Mouse (Mus musculus) forebrain, embryonic 16.5 days (tissue): Measurements from ENCODE around the gene Degs1. TPM values are rescaled to one million over a fixed set of nuclear protein-coding genes. Genes with fewer than 3 reads are reported as not detected.

ENCODE experiments used
- ATAC-seq: fragments of 200-750 bp; cut with Nextera tagmentation; 2 replicates; pipeline ENCODE4 v1.8.0; 2017; ENCODE audit warnings: mild to moderate bottlenecking, moderate library complexity
- H3K27ac ChIP-seq: fragments of 300-500 bp; sonication (generic); 2 replicates; pipeline ENCODE4 v1.5.1; 2014; ENCODE audit warnings: low read length, control low read depth
- H3K27me3 ChIP-seq: fragments of 300-500 bp; sonication (generic); replicated peaks from 2 replicates; pipeline ENCODE4 v1.6.1; 2014; ENCODE audit warnings: low read length; ENCODE audit not compliant: control insufficient read depth, insufficient read depth
- H3K36me3 ChIP-seq: fragments of 300-500 bp; sonication (generic); 2 replicates; pipeline ENCODE4 v1.6.1; 2014; ENCODE audit not compliant: control insufficient read depth, insufficient read depth
- H3K4me1 ChIP-seq: fragments of 300-500 bp; sonication (generic); replicated peaks from 2 replicates; pipeline ENCODE4 v1.6.1; 2014; ENCODE audit warnings: low read length; ENCODE audit not compliant: control insufficient read depth, insufficient read depth
- H3K4me2 ChIP-seq: fragments of 300-500 bp; sonication (generic); 2 replicates; pipeline ENCODE4 v1.6.1; 2014; ENCODE audit warnings: mild to moderate bottlenecking, low read length, control low read depth
- H3K4me3 ChIP-seq: fragments of 300-500 bp; sonication (generic); replicated peaks from 2 replicates; pipeline ENCODE4 v1.5.1; 2014; ENCODE audit warnings: mild to moderate bottlenecking, low read length, control low read depth
- H3K9ac ChIP-seq: fragments of 300-500 bp; sonication (generic); replicated peaks from 2 replicates; pipeline ENCODE4 v1.6.1; 2014; ENCODE audit warnings: low read depth, low read length, control low read depth
- H3K9me3 ChIP-seq: fragments of 300-500 bp; sonication (generic); 2 replicates; pipeline ENCODE4 v1.6.1; 2016; ENCODE audit warnings: low read length; ENCODE audit not compliant: control insufficient read depth
- WGBS: fragments of 180-500 bp; shearing (Covaris S2); extraction: QIAGEN DNeasy Blood & Tissue Kit; methylation state at CpG from one replicate; pipeline ENCODE4 v1.1.7; 2014; 5-methylcytosine and 5-hydroxymethylcytosine counted together
- polyA plus RNA-seq: library from polyadenylated mRNA; unstranded; fragments of >200 nt; fragmentation: Nextera tagmentation; extraction: Ambion mirVana; gene quantifications from 2 replicates; pipeline ENCODE4 v1.2.1, GENCODE M21; 2015

The Degs1 gene
- polyA plus RNA-seq, 1 experiment from 2014 or later, result 62.7 TPM

- no peak overlapping the region for H3K27ac ChIP-seq
- no peaks in the 10 kb centered on the region; the same call in 1 of the 2 replicates for H3K4me1 ChIP-seq
- no peak overlapping the region for H3K4me3 ChIP-seq
- ATAC-seq, result no peak
- H3K9ac ChIP-seq, result no peak overlapping the region
- H3K27me3 ChIP-seq, result no peaks in the 10 kb centered on the region
- WGBS, result 6% methylated on average over 8 of the region's 8 CpGs
- no peaks in the 10 kb centered on the region for H3K36me3 ChIP-seq
- no peak overlapping the region for H3K4me2 ChIP-seq
- H3K9me3 ChIP-seq, result no peaks in the 10 kb centered on the region
Measured at GRCm38 (mm10) chr1:182249298-182249697, 33.3 kb downstream of the Degs1 start.

DNA sequence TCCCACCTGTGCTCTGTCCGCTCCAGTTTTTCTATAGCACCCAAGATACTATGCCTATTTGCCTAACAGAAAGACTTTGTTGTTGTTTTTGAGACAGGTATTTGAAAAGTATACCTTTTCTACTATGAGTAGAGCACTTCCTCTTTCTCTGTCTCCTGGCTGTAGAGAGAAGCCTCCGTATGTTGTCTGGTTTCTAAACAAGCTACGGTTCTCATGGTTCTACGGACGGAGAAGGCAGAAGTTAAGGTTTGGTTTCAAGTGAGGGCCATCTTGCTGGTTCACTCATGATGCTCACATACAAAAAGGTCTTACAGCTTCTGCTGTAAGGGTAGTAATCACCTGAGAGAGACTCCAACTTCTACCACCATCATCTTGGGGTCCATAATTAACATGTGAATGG, 37.6 kb downstream of the Degs1 start:
- WGBS, result 91% methylated on average over 5 of the region's 5 CpGs
- no peak overlapping the region for H3K9ac ChIP-seq
- H3K27ac ChIP-seq, result no peak overlapping the region
- no peak overlapping the region for H3K4me2 ChIP-seq
- no peaks in the 10 kb centered on the region for H3K27me3 ChIP-seq
- no peaks in the 10 kb centered on the region for H3K36me3 ChIP-seq
- H3K4me3 ChIP-seq, result no peak overlapping the region
- H3K9me3 ChIP-seq, result no peaks in the 10 kb centered on the region
- no peaks in the 10 kb centered on the region; the same call in 1 of the 2 replicates for H3K4me1 ChIP-seq
- ATAC-seq, result no peak

DNA sequence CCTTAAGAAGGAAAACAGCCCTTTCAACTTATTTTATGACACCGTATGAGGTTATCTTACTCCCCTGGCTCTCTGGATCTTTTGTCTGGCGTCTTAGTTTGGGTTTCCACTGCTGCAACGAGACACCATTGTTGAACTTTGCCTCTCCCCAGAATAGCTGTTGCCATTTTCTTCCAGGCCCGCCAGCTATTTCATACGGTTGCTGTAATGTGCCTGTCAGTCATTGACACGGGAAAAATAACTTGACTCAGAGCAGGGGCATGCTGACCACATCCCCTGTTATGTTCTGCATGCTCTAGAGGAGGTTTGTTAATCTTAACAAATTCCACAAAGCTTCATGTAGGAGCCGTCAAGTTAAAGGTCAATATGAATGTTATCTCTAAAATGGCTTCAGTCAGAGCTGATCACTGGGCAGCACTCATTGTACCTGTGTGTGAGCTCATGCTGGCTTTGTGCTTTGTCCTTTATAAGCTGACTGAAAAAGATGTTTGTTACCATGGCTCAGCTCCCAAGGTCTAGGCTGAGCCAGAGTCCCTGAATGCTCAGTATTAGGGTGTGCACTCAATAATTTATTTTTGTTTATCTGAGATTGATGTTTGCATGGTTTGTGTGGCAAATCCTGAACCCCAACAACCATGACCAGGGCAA, 44.4 kb downstream of the Degs1 start:
- Histone ChIP-seq H3K36me3 (no peaks in the 10 kb centered on the region), H3K9me3 (no peaks in the 10 kb centered on the region), H3K4me3 (no peak overlapping the region), H3K27me3 (no peaks in the 10 kb centered on the region), H3K27ac (no peak overlapping the region), H3K9ac (no peak overlapping the region), H3K4me1 (no peaks in the 10 kb centered on the region), H3K4me2 (no peak overlapping the region)
- WGBS, result 45% methylated on average over 7 of the region's 7 CpGs
- ATAC-seq, result no peak

- H3K27ac ChIP-seq, result no peak overlapping the region
- H3K9me3 ChIP-seq, result no peaks in the 10 kb centered on the region
- H3K4me2 ChIP-seq, result no peak overlapping the region
- no peak overlapping the region for H3K9ac ChIP-seq
- WGBS, result 50% methylated on average over 1 of the region's 1 CpGs
- no peak overlapping the region for H3K4me3 ChIP-seq
- H3K36me3 ChIP-seq, result no peaks in the 10 kb centered on the region
- ATAC-seq, result peak; percentile 38; the same call in 1 of the 2 replicates
- H3K4me1 ChIP-seq, result no peaks in the 10 kb centered on the region
- H3K27me3 ChIP-seq, result no peaks in the 10 kb centered on the region
Measured at GRCm38 (mm10) chr1:182237386-182237785, 45.2 kb downstream of the Degs1 start.

DNA sequence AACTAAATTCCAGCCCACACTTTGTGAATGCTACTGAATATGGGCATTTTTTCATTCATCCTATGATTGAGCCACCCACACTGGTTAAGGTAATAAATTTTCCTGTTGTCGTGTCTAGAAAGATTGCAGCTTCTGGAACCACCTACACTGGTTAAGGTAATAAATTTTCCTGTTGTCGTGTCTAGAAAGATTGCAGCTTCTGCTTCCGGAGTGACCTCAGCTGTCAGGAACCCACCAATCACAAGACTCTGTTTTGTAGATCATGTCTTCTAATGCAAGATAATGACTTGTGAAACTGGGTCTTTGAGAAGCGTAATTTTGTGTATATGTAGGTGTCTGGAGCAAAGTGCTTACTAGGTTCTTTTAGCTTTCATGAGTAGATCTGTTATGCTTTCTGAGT, 47.4 kb downstream of the Degs1 start:
- no peaks in the 10 kb centered on the region for H3K27me3 ChIP-seq
- H3K9ac ChIP-seq, result no peak overlapping the region
- H3K4me2 ChIP-seq, result no peak overlapping the region
- H3K4me3 ChIP-seq, result no peak overlapping the region
- H3K36me3 ChIP-seq, result no peaks in the 10 kb centered on the region
- WGBS, result 96% methylated on average over 4 of the region's 4 CpGs
- no peaks in the 10 kb centered on the region for H3K4me1 ChIP-seq
- H3K27ac ChIP-seq, result no peak overlapping the region
- no peak for ATAC-seq
- no peaks in the 10 kb centered on the region for H3K9me3 ChIP-seq

GRCm38 (mm10) chr1:182229381-182229780, 53.2 kb downstream of the Degs1 start:
- no peaks in the 10 kb centered on the region for H3K4me1 ChIP-seq
- no peaks in the 10 kb centered on the region for H3K36me3 ChIP-seq
- no peak overlapping the region for H3K27ac ChIP-seq
- no peaks in the 10 kb centered on the region for H3K9me3 ChIP-seq
- H3K4me3 ChIP-seq, result no peak overlapping the region
- H3K9ac ChIP-seq, result no peak overlapping the region
- WGBS, result 83% methylated on average over 4 of the region's 4 CpGs
- H3K4me2 ChIP-seq, result no peak overlapping the region
- ATAC-seq, result no peak
- H3K27me3 ChIP-seq, result no peaks in the 10 kb centered on the region

DNA sequence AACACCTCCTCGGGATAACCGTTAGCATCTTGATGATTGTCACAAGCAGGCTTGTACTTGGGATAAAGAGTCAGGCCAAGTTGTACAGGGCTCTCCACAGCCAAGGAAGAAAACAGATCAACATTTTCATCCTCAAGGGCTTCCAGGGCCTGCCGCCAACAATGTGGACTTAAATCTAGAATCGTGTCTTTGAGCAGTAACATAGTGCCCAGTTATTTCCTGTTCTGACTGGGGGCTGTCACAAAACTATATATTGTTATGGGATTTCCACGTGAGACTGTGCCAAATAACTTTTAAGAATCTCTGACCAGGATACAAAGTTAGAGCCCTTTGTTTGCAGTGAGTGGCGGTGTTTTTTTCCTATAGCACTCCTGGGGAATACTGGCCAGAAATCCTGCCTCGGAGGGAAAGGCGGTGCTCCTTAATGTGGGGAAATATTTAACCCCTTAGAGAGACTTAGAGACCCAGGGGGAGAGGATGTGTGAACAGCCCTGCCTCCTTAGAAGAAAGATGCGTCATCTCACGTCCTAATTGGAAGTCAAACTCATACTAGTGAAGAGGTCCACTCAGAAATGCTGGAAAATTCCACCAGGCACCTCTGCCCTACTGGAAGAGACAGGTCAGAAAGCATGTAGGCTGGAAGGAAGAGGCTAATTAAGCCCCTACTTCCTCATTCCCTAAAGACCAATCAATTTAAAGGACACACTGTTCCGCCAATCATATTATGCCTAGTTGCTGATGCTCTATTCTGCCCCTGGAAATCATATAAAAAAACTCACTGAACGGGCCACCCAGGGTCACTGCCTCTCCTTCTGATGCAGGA, 55.3 kb downstream of the Degs1 start:
- Histone ChIP-seq H3K4me1 (no peaks in the 10 kb centered on the region), H3K4me3 (no peak overlapping the region), H3K9ac (no peak overlapping the region), H3K27ac (no peak overlapping the region), H3K36me3 (no peaks in the 10 kb centered on the region), H3K4me2 (no peak overlapping the region), H3K27me3 (no peaks in the 10 kb centered on the region), H3K9me3 (no peaks in the 10 kb centered on the region)
- no peak for ATAC-seq
- WGBS, result 53% methylated on average over 12 of the region's 12 CpGs

- no peaks in the 10 kb centered on the region for H3K27me3 ChIP-seq
- 93% methylated on average over 9 of the region's 9 CpGs for WGBS
- H3K27ac ChIP-seq, result no peak overlapping the region
- H3K4me3 ChIP-seq, result no peak overlapping the region
- H3K9ac ChIP-seq, result no peak overlapping the region
- no peak for ATAC-seq
- no peak overlapping the region for H3K4me2 ChIP-seq
- H3K4me1 ChIP-seq, result no peaks in the 10 kb centered on the region
- H3K9me3 ChIP-seq, result no peaks in the 10 kb centered on the region
- no peaks in the 10 kb centered on the region for H3K36me3 ChIP-seq
Measured at GRCm38 (mm10) chr1:182226261-182226660, 56.3 kb downstream of the Degs1 start.
